30 mouse cellular contexts compared by ENCODE assay signal in genomic region chr8:105448596-105448995, GRCm38 (mm10). TPM values are rescaled to one million over a fixed set of nuclear protein-coding genes. Genes with fewer than 3 reads are reported as not detected.
DNase-seq lines count a peak whose midpoint lies in the region; ATAC-seq and TF ChIP-seq lines count a peak whose summit lies in the region.
"Had no signal": no experiment of that assay in that cellular context is flagged by ENCODE, and none has a peak within 500 bp of the region (broad histone marks: within the 10 kb centered on the region; RNA-seq: fewer than 3 reads in every experiment).

No protein-coding gene starts in this region.

- 29% methylated on average over 5 of the region's 5 CpGs for WGBS in liver, embryonic 16.5 days (ENCODE audit: insufficient replicate concordance)

- DNase-seq in MEL (ENCODE audit: low read depth, low spot score) (peak; percentile 14), liver (peak; percentile 42)
- peak; percentile 63 for DNase-seq in c-Kit-negative CD71-positive TER-119-positive erythroid progenitor cells, embryonic 14.5 days (ENCODE audit: low read depth, low spot score)
- DNase-seq in testis, postnatal 14 days (ENCODE audit: low spot score): no peak
- DNase-seq in urinary bladder, adult 18-20 months (ENCODE audit: low spot score in 2 of 2): no peak
- DNase-seq in right cerebral cortex, adult 2 months (ENCODE audit: low spot score in 2 of 2): no peak
- DNase-seq: adrenal gland, postnatal 10 days; cerebellum, adult 9-10 months; forebrain, postnatal 0 days; gastrocnemius, postnatal 25 days; heart, adult 2 months; kidney, adult 9 months; kidney, postnatal 14 days; lung, adult 2 months; lung, postnatal 14 days; right cerebral cortex, postnatal 14 days; thymus, postnatal 25 days had no signal

- H3K4me2 ChIP-seq in liver, embryonic 16.5 days (ENCODE audit: low read depth, low read length): peak overlapping the region; percentile 50
- H3K4me2 ChIP-seq: heart, embryonic 13.5 days; hindbrain, embryonic 14.5 days; limb, embryonic 12.5 days had no signal

- peaks cover 0 to 9% of the 10 kb centered on the region in 2 experiments; a peak in 2 of 4 replicates for H3K36me3 ChIP-seq in MEL (ENCODE audit: control insufficient read depth in 1 of 2, insufficient read depth in 2 of 2, low read length in 2 of 2)
- no peaks in the 10 kb centered on the region for H3K36me3 ChIP-seq in liver, embryonic 16.5 days (ENCODE audit: control insufficient read depth, insufficient read depth)
- H3K36me3 ChIP-seq: forebrain, embryonic 10.5 days; heart, embryonic 13.5 days; limb, embryonic 12.5 days had no signal

- peaks cover 2 to 12% of the 10 kb centered on the region in 2 experiments; a peak in 3 of 4 replicates for H3K4me1 ChIP-seq in MEL (ENCODE audit: control insufficient read depth in 1 of 2, insufficient read depth in 2 of 2, low read length in 2 of 2)
- peaks cover 38% of the 10 kb centered on the region for H3K4me1 ChIP-seq in liver, embryonic 16.5 days (ENCODE audit: control insufficient read depth, low read depth, low read length)

- peaks cover 7 to 15% of the 10 kb centered on the region in 2 experiments for H3K27me3 ChIP-seq in MEL (ENCODE audit: control insufficient read depth in 1 of 2, insufficient read depth in 2 of 2, low read length in 2 of 2)
- H3K27me3 ChIP-seq in liver, embryonic 16.5 days (ENCODE audit: control insufficient read depth, insufficient read depth, low read depth, low read length): no peaks in the 10 kb centered on the region; the same call in 1 of the 2 replicates
- H3K27me3 ChIP-seq: limb, embryonic 12.5 days had no signal

- no peaks in the 10 kb centered on the region for H3K9me3 ChIP-seq in MEL (replicated peaks; ENCODE audit: insufficient read depth, low read length)
- H3K9me3 ChIP-seq in liver, embryonic 16.5 days (replicated peaks; ENCODE audit: control insufficient read depth, low read length): no peaks in the 10 kb centered on the region
- H3K9me3 ChIP-seq: forebrain, embryonic 10.5 days; heart, embryonic 13.5 days; limb, embryonic 12.5 days had no signal

- no peak for TF ChIP-seq CTCF in MEL (IDR thresholded peaks at IDR 0.05 in 2 of 3, conservative IDR thresholded peaks at IDR 0.05 in 1 of 3; ENCODE audit: control insufficient read depth in 1 of 3, insufficient read depth in 1 of 3, low read depth in 2 of 3, low read length in 3 of 3, poor library complexity in 1 of 3, severe bottlenecking in 1 of 3)

- TF ChIP-seq EP300 in MEL (IDR thresholded peaks at IDR 0.05; ENCODE audit: low read depth in 1 of 2, low read length in 2 of 2): no peak

- H3K27ac ChIP-seq in MEL (ENCODE audit: control insufficient read depth, low read depth, low read length): no peak overlapping the region
- H3K27ac ChIP-seq in liver, embryonic 16.5 days (ENCODE audit: low read length): peak overlapping the region; percentile 84
- H3K27ac ChIP-seq: forebrain, embryonic 10.5 days; heart, adult 2 months; heart, embryonic 13.5 days; hindbrain, embryonic 14.5 days; limb, embryonic 12.5 days had no signal

- no peak for TF ChIP-seq RAD21 in MEL (IDR thresholded peaks at IDR 0.05; ENCODE audit: low read depth, low read length)

- H3K4me3 ChIP-seq in MEL (ENCODE audit: control insufficient read depth in 1 of 2, insufficient read depth in 1 of 2, low read depth in 2 of 2, low read length in 2 of 2): no peak overlapping the region
- H3K4me3 ChIP-seq in liver, embryonic 16.5 days (ENCODE audit: low read depth, low read length): 0 out of 2 replicates have a peak overlapping the region, but pooled peaks have one; percentile 14
- H3K4me3 ChIP-seq: forebrain, embryonic 10.5 days; heart, adult 2 months; heart, embryonic 13.5 days; limb, embryonic 12.5 days had no signal

- H3K9ac ChIP-seq in MEL (ENCODE audit: control insufficient read depth, low read depth, low read length, poor library complexity, severe bottlenecking): no peak overlapping the region
- H3K9ac ChIP-seq in liver, embryonic 16.5 days (ENCODE audit: low read depth, low read length): peak overlapping the region; percentile 43
- H3K9ac ChIP-seq: forebrain, postnatal 0 days; heart, embryonic 13.5 days; hindbrain, embryonic 14.5 days; limb, embryonic 12.5 days had no signal

- ATAC-seq in liver, embryonic 16.5 days (ENCODE audit: low read depth): peak; percentile 94
- ATAC-seq: activated CD4-positive, CD25-positive, alpha-beta regulatory T cell, adult 4 months; forebrain, postnatal 0 days; inflammation-experienced regulatory T-cells, adult 6 months had no signal

- TF ChIP-seq POLR2A in MEL (IDR thresholded peaks at IDR 0.05; ENCODE audit: control insufficient read depth in 1 of 2, insufficient read depth in 1 of 2, low read depth in 1 of 2, low read length in 2 of 2, poor library complexity in 1 of 2): no peak

- no peaks in the 10 kb centered on the region for H3K79me2 ChIP-seq in MEL (ENCODE audit: control insufficient read depth, insufficient read depth, low read length, poor library complexity)

TF ChIP-seq in MEL, 35 proteins besides CTCF, POLR2A, EP300 and RAD21:
- TF ChIP-seq UBTF (IDR thresholded peaks at IDR 0.05; ENCODE audit: borderline replicate concordance, insufficient read depth, low read depth, low read length) (no peak), GABPA (IDR thresholded peaks at IDR 0.05; ENCODE audit: low read depth, low read length) (no peak), MEF2A (IDR thresholded peaks at IDR 0.05; ENCODE audit: extremely low read depth, insufficient replicate concordance, low read depth, low read length, poor library complexity, severe bottlenecking) (no peak), GATA1 (IDR thresholded peaks at IDR 0.05; ENCODE audit: low read depth, low read length) (no peak), KAT2A (conservative IDR thresholded peaks at IDR 0.05; ENCODE audit: low read depth, low read length) (no peak), E2F4 (IDR thresholded peaks at IDR 0.05; ENCODE audit: borderline replicate concordance, low read depth, low read length) (no peak), ZC3H11A (IDR thresholded peaks at IDR 0.05; ENCODE audit: low read depth, low read length) (no peak)

RNA-seq across cellular contexts. Expression of gene Tppp3, which starts 22.7 kb away (rescaled TPM):
- total RNA-seq in MEL (2012; rRNA removed): 0.42 and 0.81 TPM in 2 replicates
- 1 to 10 TPM in 1 of 2 experiments, not detected in 1; 1.7 TPM for polyA plus RNA-seq in MEL (2012; ENCODE audit: insufficient read depth in 1 of 2, insufficient read length in 2 of 2, low read depth in 1 of 2, low replicate concordance in 2 of 2, missing spikeins in 1 of 2)
- polyA plus RNA-seq in liver, embryonic 16.5 days (2015; fragmentation: Nextera tagmentation; extraction: Ambion mirVana): 2.8 and 5.9 TPM in 2 replicates

RNA-seq across cellular contexts. Expression of gene Lrrc36, which starts 35.2 kb away (rescaled TPM):
- total RNA-seq in MEL (2012; rRNA removed): not detected in 2 replicates
- polyA plus RNA-seq in MEL (2012; ENCODE audit: insufficient read depth in 1 of 2, insufficient read length in 2 of 2, low read depth in 1 of 2, low replicate concordance in 2 of 2, missing spikeins in 1 of 2): under 1 TPM in 1 of 2 experiments, not detected in 1; 0.06 TPM
- polyA plus RNA-seq in liver, embryonic 16.5 days (2015; fragmentation: Nextera tagmentation; extraction: Ambion mirVana): 0.09 TPM in 1 of 2 replicates, not detected in the other
- total RNA-seq: neutrophil, adult 5-6 weeks had no signal
- polyA plus RNA-seq: activated CD4-positive, CD25-positive, alpha-beta regulatory T cell, adult 4 months; C2C12; inflammation-experienced regulatory T-cells, adult 6 months had no signal

RNA-seq across cellular contexts. Expression of gene Kctd19, which starts 35.3 kb away (rescaled TPM):
- total RNA-seq in MEL (2012; rRNA removed): not detected in 2 replicates
- polyA plus RNA-seq in MEL (2012; ENCODE audit: insufficient read depth in 1 of 2, insufficient read length in 2 of 2, low read depth in 1 of 2, low replicate concordance in 2 of 2, missing spikeins in 1 of 2): not detected
- not detected in 2 replicates for polyA plus RNA-seq in liver, embryonic 16.5 days (2015; fragmentation: Nextera tagmentation; extraction: Ambion mirVana)
- total RNA-seq: gastrocnemius, postnatal 25 days; layer of hippocampus, adult 18-20 months; layer of hippocampus, postnatal 25 days; left cerebral cortex, postnatal 14 days; neutrophil, adult 5-6 weeks had no signal
- polyA plus RNA-seq: activated CD4-positive, CD25-positive, alpha-beta regulatory T cell, adult 4 months; embryonic facial prominence, embryonic 14.5 days; forebrain, embryonic 10.5 days; heart, embryonic 13.5 days; hindbrain, embryonic 14.5 days; inflammation-experienced regulatory T-cells, adult 6 months; limb, embryonic 12.5 days had no signal

RNA-seq across cellular contexts. Expression of gene Zdhhc1, which starts 48.1 kb away (rescaled TPM):
- 4.7 and 4.9 TPM in 2 replicates for total RNA-seq in MEL (2012; rRNA removed)
- polyA plus RNA-seq in MEL (2012; ENCODE audit: insufficient read depth in 1 of 2, insufficient read length in 2 of 2, low read depth in 1 of 2, low replicate concordance in 2 of 2, missing spikeins in 1 of 2): 10 to 100 TPM in 1 of 2 experiments, not detected in 1; 11.5 TPM
- polyA plus RNA-seq in liver, embryonic 16.5 days (2015; fragmentation: Nextera tagmentation; extraction: Ambion mirVana): 1.6 and 2.2 TPM in 2 replicates

Comparison
In these comparisons a context has a peak if more than half of its experiments do, and no peak if none do; other contexts are left out.
1. DNase-seq: peak in MEL (single experiment), c-Kit-negative CD71-positive TER-119-positive erythroid progenitor cells, embryonic 14.5 days (single experiment) and liver (single experiment); none in testis, postnatal 14 days (single experiment), urinary bladder, adult 18-20 months (0 of 2) and right cerebral cortex, adult 2 months (0 of 2).